In genomic region chr16:34605679-34606078, GRCm38 (mm10) we compare ENCODE assay signal across 10 mouse cellular contexts. TPM values are rescaled to one million over a fixed set of nuclear protein-coding genes. Genes with fewer than 3 reads are reported as not detected.
DNase-seq lines count a peak whose midpoint lies in the region; ATAC-seq and TF ChIP-seq lines count a peak whose summit lies in the region.
"Had no signal": no experiment of that assay in that cellular context is flagged by ENCODE, and none has a peak within 500 bp of the region (broad histone marks: within the 10 kb centered on the region; RNA-seq: fewer than 3 reads in every experiment).

No protein-coding gene starts in this region.

- H3K9me3 ChIP-seq in kidney, postnatal 0 days (replicated peaks; ENCODE audit: low read length) = no peaks in the 10 kb centered on the region
- no peaks in the 10 kb centered on the region for H3K9me3 ChIP-seq in intestine, embryonic 15.5 days
- H3K9me3 ChIP-seq: heart, embryonic 15.5 days; neural tube, embryonic 12.5 days had no signal

- no peaks in the 10 kb centered on the region for H3K4me1 ChIP-seq in kidney, postnatal 0 days (replicated peaks; ENCODE audit: insufficient read depth, low read length)
- H3K4me1 ChIP-seq in intestine, embryonic 15.5 days (replicated peaks) = no peaks in the 10 kb centered on the region
- H3K4me1 ChIP-seq: neural tube, embryonic 12.5 days had no signal

- peak; percentile 14 for DNase-seq in layer of hippocampus, adult 11-12 months (ENCODE audit: low spot score)
- no peak for DNase-seq in layer of hippocampus, adult 9-11 months
- peak; percentile 45 for DNase-seq in adrenal gland, postnatal 10 days
- peak; percentile 16 for DNase-seq in gastrocnemius, postnatal 10 days
- peak; percentile 93 for DNase-seq in kidney, postnatal 0 days (ENCODE audit: low spot score)
- peak; percentile 65 for DNase-seq in retina, postnatal 1 day

- no peaks in the 10 kb centered on the region for H3K36me3 ChIP-seq in kidney, postnatal 0 days (ENCODE audit: insufficient read depth, low read length)
- no peaks in the 10 kb centered on the region for H3K36me3 ChIP-seq in intestine, embryonic 15.5 days
- H3K36me3 ChIP-seq: heart, embryonic 15.5 days; neural tube, embryonic 12.5 days had no signal

- WGBS in kidney, postnatal 0 days = 16% methylated on average over 3 of the region's 3 CpGs
- WGBS in intestine, embryonic 15.5 days = 26% methylated on average over 3 of the region's 3 CpGs

- no peaks in the 10 kb centered on the region for H3K27me3 ChIP-seq in kidney, postnatal 0 days (ENCODE audit: insufficient read depth, low read length)
- no peaks in the 10 kb centered on the region for H3K27me3 ChIP-seq in intestine, embryonic 15.5 days (replicated peaks)
- H3K27me3 ChIP-seq: heart, embryonic 15.5 days; neural tube, embryonic 12.5 days had no signal

- ATAC-seq in kidney, postnatal 0 days (replicated peaks; ENCODE audit: low FRiP score, low read depth) = 0 out of 2 replicates have a peak, but pooled peaks have one; percentile 57
- ATAC-seq in intestine, embryonic 15.5 days = no peak
- no peak for ATAC-seq in activated CD4-positive, CD25-positive, alpha-beta regulatory T cell, adult 4 months

- no peak overlapping the region for H3K9ac ChIP-seq in kidney, postnatal 0 days (ENCODE audit: low read depth, low read length)
- no peak overlapping the region for H3K9ac ChIP-seq in intestine, embryonic 15.5 days
- H3K9ac ChIP-seq: heart, embryonic 15.5 days; neural tube, embryonic 12.5 days had no signal

- no peak overlapping the region for H3K27ac ChIP-seq in kidney, postnatal 0 days
- H3K27ac ChIP-seq in intestine, embryonic 15.5 days = no peak overlapping the region
- H3K27ac ChIP-seq: heart, embryonic 15.5 days; neural tube, embryonic 12.5 days had no signal

- no peak overlapping the region for H3K4me2 ChIP-seq in kidney, postnatal 0 days (ENCODE audit: low read length)
- no peak overlapping the region for H3K4me2 ChIP-seq in intestine, embryonic 15.5 days (replicated peaks)
- H3K4me2 ChIP-seq: heart, embryonic 15.5 days; neural tube, embryonic 12.5 days had no signal

- TF ChIP-seq CTCF in kidney, postnatal 0 days (IDR thresholded peaks at IDR 0.05; ENCODE audit: low read depth) = peak; percentile 86

- no peak overlapping the region for H3K4me3 ChIP-seq in kidney, postnatal 0 days (replicated peaks; ENCODE audit: low read depth, low read length)
- no peak overlapping the region for H3K4me3 ChIP-seq in intestine, embryonic 15.5 days (replicated peaks)
- H3K4me3 ChIP-seq: heart, embryonic 15.5 days; neural tube, embryonic 12.5 days had no signal

RNA-seq across cellular contexts. Expression of gene Kalrn, which starts 32.3 kb away (rescaled TPM):
- 10 to 100 TPM; 16.3 to 17.8 TPM for total RNA-seq in adrenal gland, postnatal 10 days (2021)
- total RNA-seq in gastrocnemius, postnatal 10 days (2021) = 10 to 100 TPM; 17.6 to 20.2 TPM
- polyA plus RNA-seq in kidney, postnatal 0 days (2015; fragmentation: Nextera tagmentation; extraction: Ambion mirVana) = 19.5 and 20.0 TPM in 2 replicates
- polyA plus RNA-seq in intestine, embryonic 15.5 days (2015; fragmentation: Nextera tagmentation; extraction: Ambion mirVana) = 13.0 and 14.4 TPM in 2 replicates
- polyA plus RNA-seq in activated CD4-positive, CD25-positive, alpha-beta regulatory T cell, adult 4 months (2017; shearing (Covaris generic)) = under 1 TPM in 1 of 2 experiments, not detected in 1; 0.34 TPM

RNA-seq across cellular contexts. Expression of gene Ropn1, which starts 44.0 kb away (rescaled TPM):
- total RNA-seq in adrenal gland, postnatal 10 days (2021) = not detected
- total RNA-seq in gastrocnemius, postnatal 10 days (2021) = not detected
- polyA plus RNA-seq in kidney, postnatal 0 days (2015; fragmentation: Nextera tagmentation; extraction: Ambion mirVana) = not detected in 2 replicates
- polyA plus RNA-seq in intestine, embryonic 15.5 days (2015; fragmentation: Nextera tagmentation; extraction: Ambion mirVana) = not detected in 2 replicates
- polyA plus RNA-seq in activated CD4-positive, CD25-positive, alpha-beta regulatory T cell, adult 4 months (2017; shearing (Covaris generic)) = not detected
- polyA plus RNA-seq: neural tube, embryonic 12.5 days had no signal

Comparison
In these comparisons a context has a peak if more than half of its experiments do, and no peak if none do; other contexts are left out.
1. RNA of gene Kalrn, which starts 32.3 kb away (polyA plus RNA-seq): 19.5 to 20.0 TPM in kidney, postnatal 0 days and 13.0 to 14.4 TPM in intestine, embryonic 15.5 days; 0.34 TPM in activated CD4-positive, CD25-positive, alpha-beta regulatory T cell, adult 4 months; every median in the first group is over 10 times any median in the second.